Mouse (Mus musculus) heart, embryonic 10.5 days (tissue): Measurements from ENCODE around the gene Gm6583. TPM values are rescaled to one million over a fixed set of nuclear protein-coding genes. Genes with fewer than 3 reads are reported as not detected.

Source experiments
- DNase-seq: peaks from one replicate; pipeline ENCODE4 v3.0.0-alpha.2; 2017; ENCODE audit warnings: low spot score
- H3K27ac ChIP-seq: fragments of 300-500 bp; sonication (generic); 2 replicates; pipeline ENCODE4 v1.5.1; 2016; ENCODE audit warnings: mild to moderate bottlenecking
- H3K27me3 ChIP-seq: fragments of 300-500 bp; sonication (generic); 2 replicates; pipeline ENCODE4 v1.6.1; 2016; ENCODE audit warnings: mild to moderate bottlenecking; ENCODE audit not compliant: poor library complexity, insufficient read depth, severe bottlenecking
- H3K36me3 ChIP-seq: fragments of 300-500 bp; sonication (generic); 2 replicates; pipeline ENCODE4 v1.6.1; 2016; ENCODE audit warnings: mild to moderate bottlenecking, moderate library complexity
- H3K4me1 ChIP-seq: fragments of 300-500 bp; sonication (generic); 2 replicates; pipeline ENCODE4 v1.6.1; 2016; ENCODE audit warnings: mild to moderate bottlenecking
- H3K4me3 ChIP-seq: fragments of 300-500 bp; sonication (generic); 2 replicates; pipeline ENCODE4 v1.5.1; 2016; ENCODE audit warnings: mild to moderate bottlenecking, moderate library complexity
- H3K9me3 ChIP-seq: fragments of 300-500 bp; sonication (generic); 2 replicates; pipeline ENCODE4 v1.6.1; 2016; ENCODE audit warnings: mild to moderate bottlenecking, moderate library complexity
- WGBS: fragments of 180-500 bp; shearing (Covaris S2); methylation state at CpG from one replicate; pipeline ENCODE4 v1.1.7; 2016; 5-methylcytosine and 5-hydroxymethylcytosine counted together
- polyA plus RNA-seq: library from polyadenylated mRNA; unstranded; fragments of >200 nt; fragmentation: Nextera tagmentation; extraction: Ambion mirVana; gene quantifications from 2 replicates; pipeline ENCODE4 v1.2.1, GENCODE M21; 2016

Gene Gm6583
- polyA plus RNA-seq, 1 experiment from 2014 or later = 0.28 TPM

- no peaks in the 10 kb centered on the region for H3K9me3 ChIP-seq
- no peak for DNase-seq
- H3K4me3 ChIP-seq = no peak overlapping the region
- no peak overlapping the region for H3K27ac ChIP-seq
- WGBS = 77% methylated on average over 5 of the region's 5 CpGs
- H3K36me3 ChIP-seq = peaks cover 37% of the 10 kb centered on the region
- H3K4me1 ChIP-seq = peaks cover 21% of the 10 kb centered on the region
- H3K27me3 ChIP-seq = no peaks in the 10 kb centered on the region
Measured at GRCm38 (mm10) chr5:112316468-112316867, 39.4 kb downstream of the Gm6583 start.

- Histone ChIP-seq H3K27ac (0 out of 2 replicates have a peak overlapping the region, but pooled peaks have one; percentile 36), H3K36me3 (peaks cover 68% of the 10 kb centered on the region), H3K9me3 (no peaks in the 10 kb centered on the region), H3K27me3 (no peaks in the 10 kb centered on the region), H3K4me1 (peaks cover 22% of the 10 kb centered on the region), H3K4me3 (no peak overlapping the region)
- 70% methylated on average over 11 of the region's 11 CpGs for WGBS
- no peak for DNase-seq
Measured at GRCm38 (mm10) chr5:112313222-112313885, 42.5 kb downstream of the Gm6583 start.

- Histone ChIP-seq H3K4me3 (no peak overlapping the region), H3K27me3 (no peaks in the 10 kb centered on the region), H3K4me1 (peaks cover 14% of the 10 kb centered on the region; the same call in 1 of the 2 replicates), H3K36me3 (peaks cover 52% of the 10 kb centered on the region), H3K9me3 (no peaks in the 10 kb centered on the region), H3K27ac (no peak overlapping the region)
- no peak for DNase-seq
- 72% methylated on average over 5 of the region's 5 CpGs for WGBS
Measured at GRCm38 (mm10) chr5:112305842-112306241, 50.0 kb downstream of the Gm6583 start.

Other genes with a start within 250 kb of the Gm6583 start
- 0.20 TPM in 1 of 2 replicates, not detected in the other for gene Cryba4, start 103.5 kb downstream of the Gm6583 start, polyA plus RNA-seq
- gene Crybb1, start 100.2 kb downstream of the Gm6583 start, polyA plus RNA-seq = not detected in 2 replicates
- gene Tpst2, start 79.3 kb downstream of the Gm6583 start, polyA plus RNA-seq = 34.1 and 41.2 TPM in 2 replicates
- 26.4 and 26.9 TPM in 2 replicates for gene Tfip11, start 29.7 kb downstream of the Gm6583 start, polyA plus RNA-seq
- gene Srrd, start 13.0 kb downstream of the Gm6583 start, polyA plus RNA-seq = 26.7 and 40.5 TPM in 2 replicates
- gene Hps4, start 12.9 kb downstream of the Gm6583 start, polyA plus RNA-seq = 15.4 and 21.4 TPM in 2 replicates
- 4.3 and 6.8 TPM in 2 replicates for gene Asphd2, start 38.8 kb upstream of the Gm6583 start, polyA plus RNA-seq
- 0.11 TPM in 1 of 2 replicates, not detected in the other for gene Gm6588, start 93.4 kb upstream of the Gm6583 start, polyA plus RNA-seq
- gene Sez6l, start 221.2 kb upstream of the Gm6583 start, polyA plus RNA-seq = 0.16 and 0.63 TPM in 2 replicates